29 mouse cellular contexts compared by ENCODE assay signal in the genomic region with DNA sequence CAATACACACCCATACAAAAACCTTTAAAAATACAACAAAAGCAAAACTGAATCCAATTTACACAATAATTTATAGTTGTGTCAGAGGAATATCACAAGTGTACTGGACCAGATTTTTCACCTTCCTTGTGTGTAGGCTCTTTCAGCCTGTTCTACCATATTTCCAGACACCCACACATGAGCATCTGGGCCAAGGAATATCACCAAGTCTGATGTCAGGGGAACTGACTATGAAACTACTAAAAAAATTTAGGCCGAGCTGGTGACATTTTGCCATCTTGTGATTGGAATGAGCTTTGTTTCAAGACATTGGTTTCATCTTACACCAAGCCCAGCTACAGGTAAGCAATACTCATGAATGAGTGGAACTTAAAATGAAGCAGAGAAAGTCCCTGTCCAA.
A peak's percentile ranks its signal among the peaks of the same experiment; 100 is the strongest.
DNase-seq lines count a peak whose midpoint lies in the region; ATAC-seq and TF ChIP-seq lines count a peak whose summit lies in the region.
"Had no signal": no experiment of that assay in that cellular context is flagged by ENCODE, and none has a peak within 500 bp of the region (broad histone marks: within the 10 kb centered on the region; RNA-seq: fewer than 3 reads in every experiment).

No protein-coding gene starts in this region.

- H3K9ac ChIP-seq in liver, postnatal 0 days (replicated peaks): no peak overlapping the region
- H3K9ac ChIP-seq: forebrain, embryonic 13.5 days; hindbrain, embryonic 13.5 days; limb, embryonic 15.5 days; liver, embryonic 13.5 days had no signal

- 73% methylated on average over 1 of the region's 1 CpGs for WGBS in liver, postnatal 0 days (ENCODE audit: insufficient replicate concordance)

- no peak for TF ChIP-seq CTCF in liver, postnatal 0 days (IDR thresholded peaks at IDR 0.05; ENCODE audit: low read depth)

- no peaks in the 10 kb centered on the region for H3K36me3 ChIP-seq in liver, postnatal 0 days (replicated peaks; ENCODE audit: insufficient read depth, low read length)
- H3K36me3 ChIP-seq: hindbrain, embryonic 13.5 days; limb, embryonic 10.5 days; limb, embryonic 15.5 days; liver, embryonic 13.5 days had no signal

- no peak overlapping the region for H3K4me2 ChIP-seq in liver, postnatal 0 days (ENCODE audit: low read depth, low read length)
- H3K4me2 ChIP-seq: forebrain, embryonic 13.5 days; heart, embryonic 11.5 days; hindbrain, embryonic 13.5 days; limb, embryonic 15.5 days; liver, embryonic 13.5 days had no signal

- H3K27me3 ChIP-seq in liver, postnatal 0 days (ENCODE audit: insufficient read depth, low read length): no peaks in the 10 kb centered on the region
- H3K27me3 ChIP-seq: forebrain, embryonic 13.5 days; hindbrain, embryonic 13.5 days; limb, embryonic 15.5 days; liver, embryonic 13.5 days; Patski had no signal

- intact Hi-C loops in left cerebral cortex, postnatal 36 days (cut with DNase I): no loop called here

- H3K9me3 ChIP-seq in liver, postnatal 0 days (ENCODE audit: low read length): no peaks in the 10 kb centered on the region
- H3K9me3 ChIP-seq: forebrain, embryonic 13.5 days; hindbrain, embryonic 13.5 days; limb, embryonic 10.5 days; limb, embryonic 15.5 days; liver, embryonic 13.5 days had no signal

- TF ChIP-seq EP300 in liver, postnatal 0 days (IDR thresholded peaks at IDR 0.05; ENCODE audit: low read depth): no peak

- no peaks in the 10 kb centered on the region for H3K4me1 ChIP-seq in liver, postnatal 0 days (ENCODE audit: insufficient read depth)
- H3K4me1 ChIP-seq: forebrain, embryonic 13.5 days; hindbrain, embryonic 13.5 days; limb, embryonic 10.5 days; limb, embryonic 15.5 days; liver, embryonic 13.5 days had no signal

- no peak for ATAC-seq in liver, postnatal 0 days
- ATAC-seq: forebrain, embryonic 13.5 days; intestine, embryonic 16.5 days; Patski had no signal

- peak; percentile 19 to 69 for DNase-seq in frontal cortex, postnatal 36 days (ENCODE audit: low spot score in 2 of 2)
- no peak for DNase-seq in frontal cortex, postnatal 25 days (ENCODE audit: low spot score in 2 of 2)
- DNase-seq in right cerebral cortex, adult 18-20 months: peak; percentile 66
- DNase-seq in right cerebral cortex, postnatal 4 days: no peak
- DNase-seq in layer of hippocampus, adult 9-11 months: peak; percentile 87
- DNase-seq in left cerebral cortex, postnatal 36 days (ENCODE audit: low spot score in 2 of 2): peak; percentile 25 to 55
- DNase-seq in adipocyte (ENCODE audit: low spot score): no peak
- DNase-seq in liver, postnatal 0 days: no peak
- DNase-seq: adrenal gland, postnatal 36 days; cerebellum, adult 2 months; cerebellum, postnatal 14 days; gastrocnemius, postnatal 25 days; heart, adult 18-20 months; heart, postnatal 36 days; kidney, adult 9 months; kidney, postnatal 10 days; liver, embryonic 13.5 days; lung, adult 2 months; lung, postnatal 10 days; midbrain, embryonic 14.5 days; thymus, postnatal 4 days had no signal

- no peak overlapping the region for H3K4me3 ChIP-seq in liver, postnatal 0 days (ENCODE audit: low read depth, low read length)
- H3K4me3 ChIP-seq: forebrain, embryonic 13.5 days; hindbrain, embryonic 13.5 days; limb, embryonic 10.5 days; limb, embryonic 15.5 days; liver, embryonic 13.5 days had no signal

- no peak overlapping the region for H3K27ac ChIP-seq in liver, postnatal 0 days (ENCODE audit: low read depth)
- H3K27ac ChIP-seq: forebrain, embryonic 13.5 days; hindbrain, embryonic 13.5 days; limb, embryonic 10.5 days; limb, embryonic 15.5 days; liver, embryonic 13.5 days; stomach, postnatal 0 days had no signal

Comparison
In these comparisons a context has a peak if more than half of its experiments do, and no peak if none do; other contexts are left out.
1. DNase-seq: peak in frontal cortex, postnatal 36 days (2 of 2), right cerebral cortex, adult 18-20 months (single experiment), layer of hippocampus, adult 9-11 months (single experiment) and left cerebral cortex, postnatal 36 days (2 of 2); none in frontal cortex, postnatal 25 days (0 of 2), right cerebral cortex, postnatal 4 days (single experiment), adipocyte (single experiment) and liver, postnatal 0 days (single experiment).